Mouse (Mus musculus) common myeloid progenitor, adult 5-6 weeks (primary cell): ENCODE measurements around the gene 1600015I10Rik. TPM values are rescaled to one million over a fixed set of nuclear protein-coding genes. Genes with fewer than 3 reads are reported as not detected.
A peak's percentile ranks its signal among the peaks of the same experiment; 100 is the strongest.
"Not testable (repeated sequence)": the region's sequence is repeated elsewhere in the genome, so short reads cannot be mapped to it uniquely, and the experiment has no call there.

ENCODE experiments used
- ATAC-seq: replicated peaks from 2 replicates; pipeline ENCODE4 v1.8.0; 2016; ENCODE audit warnings: low read depth, mild to moderate bottlenecking, moderate TSS enrichment, inconsistent platforms; ENCODE audit not compliant: poor library complexity, severe bottlenecking
- total RNA-seq: library from RNA; stranded (forward); fragments of 200-1000, 187-1606 nt; gene quantifications from 2 replicates; pipeline ENCODE4 v1.2.3, GENCODE M21; 2017

The 1600015I10Rik gene
- total RNA-seq, 1 experiment from 2014 or later = not detected

GRCm38 (mm10) chr6:48959151-48959550 is 29.5 kb downstream of the 1600015I10Rik start:
- not testable (repeated sequence) for ATAC-seq

- ATAC-seq = not testable (repeated sequence)
Observed at GRCm38 (mm10) chr6:48966696-48967095, 37.0 kb downstream of the 1600015I10Rik start.

GRCm38 (mm10) chr6:48967868-48968267 is 38.2 kb downstream of the 1600015I10Rik start:
- ATAC-seq = peak; percentile 82

- no peak for ATAC-seq
Observed at GRCm38 (mm10) chr6:48974663-48975062, 45.0 kb downstream of the 1600015I10Rik start, which contains the start of gene Doxl2. Gene Doxl2 (plus strand): TSS chr6:48974963.

GRCm38 (mm10) chr6:48979616-48980015 is 49.9 kb downstream of the 1600015I10Rik start:
- no peak for ATAC-seq

- no peak for ATAC-seq
Observed at GRCm38 (mm10) chr6:48982305-48982704, 52.6 kb downstream of the 1600015I10Rik start.

Other genes starting within 250 kb of the 1600015I10Rik start
- gene Gimap4, start 245.3 kb upstream of the 1600015I10Rik start, total RNA-seq = 1.8 and 7.3 TPM in 2 replicates
- 81.8 and 82.1 TPM in 2 replicates for gene Gimap6, start 221.7 kb upstream of the 1600015I10Rik start, total RNA-seq
- 35.9 and 66.8 TPM in 2 replicates for gene Gm28053, start 211.3 kb upstream of the 1600015I10Rik start, total RNA-seq
- gene Gimap7, start 211.3 kb upstream of the 1600015I10Rik start, total RNA-seq = 3.4 and 4.9 TPM in 2 replicates
- 38.7 and 51.3 TPM in 2 replicates for gene Gimap1, start 190.8 kb upstream of the 1600015I10Rik start, total RNA-seq
- 6.6 and 7.3 TPM in 2 replicates for gene Gimap5, start 183.7 kb upstream of the 1600015I10Rik start, total RNA-seq
- gene Gimap3, start 159.0 kb upstream of the 1600015I10Rik start, total RNA-seq = 0.34 and 0.69 TPM in 2 replicates
- 33.7 and 54.6 TPM in 2 replicates for gene Tmem176a, start 89.0 kb upstream of the 1600015I10Rik start, total RNA-seq
- 137 and 148 TPM in 2 replicates for gene Tmem176b, start 88.4 kb upstream of the 1600015I10Rik start, total RNA-seq
- 0.23 TPM in 1 of 2 replicates, not detected in the other for gene Aoc1, start 57.0 kb upstream of the 1600015I10Rik start, total RNA-seq
- gene Doxl2, start 45.1 kb downstream of the 1600015I10Rik start, total RNA-seq = not detected in 2 replicates
- gene Svs1, start 57.0 kb downstream of the 1600015I10Rik start, total RNA-seq = not detected in 2 replicates
- gene Gpnmb, start 106.7 kb downstream of the 1600015I10Rik start, total RNA-seq = 0.27 TPM in 1 of 2 replicates, not detected in the other
- 12.5 and 48.2 TPM in 2 replicates for gene Malsu1, start 143.9 kb downstream of the 1600015I10Rik start, total RNA-seq